Mouse (Mus musculus): ENCODE data around the gene Nrp1. TPM values are rescaled to one million over a fixed set of nuclear protein-coding genes. Genes with fewer than 3 reads are reported as not detected.

The Nrp1 gene
- total and polyA plus RNA-seq, 3 experiments: 7.3 to 14.7 (median 11.9) TPM

- Histone ChIP-seq H3K36me3 (replicated peaks in 1 of 2; ENCODE audit: control insufficient read depth in 1 of 2, insufficient read depth in 1 of 2, low read length in 1 of 2) (peaks cover 3 to 11% of the 10 kb centered on the region in 2 experiments), H3K79me2 (replicated peaks; ENCODE audit: control insufficient read depth, extremely low read depth, insufficient read depth, poor library complexity, severe bottlenecking) (no peaks in the 10 kb centered on the region)
- TF ChIP-seq USF1 (IDR thresholded peaks at IDR 0.05; ENCODE audit: low read depth, low read length): no peak
- TF ChIP-seq SMC3 (IDR thresholded peaks at IDR 0.05; ENCODE audit: low read depth, low read length): peak; percentile 95
- 0 out of 2 replicates have a peak, but pooled peaks have one; percentile 36 for TF ChIP-seq IRF4 (IDR thresholded peaks at IDR 0.05; ENCODE audit: low read depth, low read length)
- TF ChIP-seq ZC3H11A (IDR thresholded peaks at IDR 0.05; ENCODE audit: low read depth, low read length): peak; percentile 79
- peak; percentile 86 to 92 for TF ChIP-seq CTCF (conservative IDR thresholded peaks at IDR 0.05 in 1 of 2, IDR thresholded peaks at IDR 0.05 in 1 of 2; ENCODE audit: low read depth in 2 of 2, low read length in 2 of 2)
- no peak for TF ChIP-seq UBTF (IDR thresholded peaks at IDR 0.05; ENCODE audit: low read depth, low read length)
- TF ChIP-seq ELF1 (IDR thresholded peaks at IDR 0.05; ENCODE audit: low read depth, low read length): 0 out of 2 replicates have a peak, but pooled peaks have one; percentile 22
- TF ChIP-seq SIN3A (IDR thresholded peaks at IDR 0.05; ENCODE audit: low read length): peak; percentile 35; the same call in 1 of the 2 replicates
- 0 out of 2 replicates have a peak, but pooled peaks have one; percentile 15 for TF ChIP-seq ETS1 (conservative IDR thresholded peaks at IDR 0.05; ENCODE audit: low read depth, low read length)
- no peak for TF ChIP-seq EP300 (IDR thresholded peaks at IDR 0.05; ENCODE audit: low read length)
- peak; percentile 93 for TF ChIP-seq RAD21 (IDR thresholded peaks at IDR 0.05; ENCODE audit: low read depth, low read length)
- peak; percentile 44; the same call in 1 of the 2 replicates for TF ChIP-seq MEF2A (IDR thresholded peaks at IDR 0.05; ENCODE audit: borderline replicate concordance, low read depth, low read length)
These were observed 4.7 kb downstream of the Nrp1 start for GRCm38 (mm10) chr8:128362940-128363595.

GRCm38 (mm10) chr8:128370496-128370895 is 12.1 kb downstream of the Nrp1 start:
- Histone ChIP-seq H3K36me3 (replicated peaks in 1 of 2; ENCODE audit: control insufficient read depth in 1 of 2, insufficient read depth in 1 of 2, low read length in 1 of 2) (peaks cover 6 to 31% of the 10 kb centered on the region in 2 experiments), H3K4me2 (ENCODE audit: insufficient read depth, low read depth, poor library complexity, severe bottlenecking) (no peak overlapping the region), H3K79me2 (replicated peaks; ENCODE audit: control insufficient read depth, extremely low read depth, insufficient read depth, poor library complexity, severe bottlenecking) (no peaks in the 10 kb centered on the region), H3K9me3 (replicated peaks; ENCODE audit: low read length) (no peaks in the 10 kb centered on the region), H3K9ac (ENCODE audit: insufficient read depth, low read depth) (no peak overlapping the region), H3K4me3 (replicated peaks in 1 of 3; ENCODE audit: low read depth in 2 of 3, low read length in 2 of 3, poor library complexity in 1 of 3) (no peak overlapping the region), H3K27me3 (replicated peaks) (no peaks in the 10 kb centered on the region), H3K4me1 (ENCODE audit: control insufficient read depth in 1 of 2, insufficient read depth in 2 of 2) (peaks cover 0 to 10% of the 10 kb centered on the region in 2 experiments; a peak in 3 of 4 replicates), H3K27ac (ENCODE audit: insufficient read depth, low read depth) (no peak overlapping the region)
- TF ChIP-seq IRF4 (IDR thresholded peaks at IDR 0.05; ENCODE audit: low read depth, low read length): no peak
- TF ChIP-seq POLR2AphosphoS2 (IDR thresholded peaks at IDR 0.05; ENCODE audit: low read depth, low read length): no peak
- TF ChIP-seq MAZ (IDR thresholded peaks at IDR 0.05; ENCODE audit: low read depth, low read length): no peak
- no peak for TF ChIP-seq CTCF (conservative IDR thresholded peaks at IDR 0.05 in 1 of 2, IDR thresholded peaks at IDR 0.05 in 1 of 2; ENCODE audit: low read depth in 2 of 2, low read length in 2 of 2)
- TF ChIP-seq GABPA (IDR thresholded peaks at IDR 0.05; ENCODE audit: insufficient replicate concordance, low read depth, low read length): no peak
- no peak for TF ChIP-seq PAX5 (IDR thresholded peaks at IDR 0.05; ENCODE audit: low read length)
- TF ChIP-seq TCF12 (IDR thresholded peaks at IDR 0.05; ENCODE audit: low read depth, low read length): no peak
- no peak for TF ChIP-seq RCOR1 (conservative IDR thresholded peaks at IDR 0.05; ENCODE audit: low read depth, low read length)
- TF ChIP-seq MAFK (IDR thresholded peaks at IDR 0.05; ENCODE audit: insufficient replicate concordance, low read length): no peak
- TF ChIP-seq MAX (IDR thresholded peaks at IDR 0.05; ENCODE audit: low read length): no peak
- TF ChIP-seq HCFC1 (IDR thresholded peaks at IDR 0.05; ENCODE audit: low read depth, low read length): no peak
- no peak for TF ChIP-seq TBP (conservative IDR thresholded peaks at IDR 0.05; ENCODE audit: low read depth, low read length)
- TF ChIP-seq MYC (IDR thresholded peaks at IDR 0.05; ENCODE audit: low read depth, low read length): no peak
- no peak for TF ChIP-seq BHLHE40 (IDR thresholded peaks at IDR 0.05; ENCODE audit: low read depth, low read length)
- TF ChIP-seq MXI1 (IDR thresholded peaks at IDR 0.05; ENCODE audit: low read depth, low read length): no peak
- TF ChIP-seq JUN (IDR thresholded peaks at IDR 0.05; ENCODE audit: insufficient read depth, low read depth, low read length): no peak
- dilution Hi-C loops (cut with MboI; ENCODE audit: extremely low pct_ligation_motif_present, extremely low pct_unique_long_range_greater_than_20kb, low sequenced_read_pairs) (no loop called here), in situ Hi-C loops (cut with MboI; ENCODE audit: low pct_ligation_motif_present, low pct_unique_long_range_greater_than_20kb, low sequenced_read_pairs) (loop anchor here (25.0 kb wide), 2 partner anchors 408 to 933 kb away; no protein-coding TSS in a partner anchor)
- no peak for DNase-seq (ENCODE audit: extremely low read depth)

More at GRCm38 (mm10) chr8:128362940-128363595, 4.7 kb downstream of the Nrp1 start:
- Histone ChIP-seq H3K4me1 (ENCODE audit: control insufficient read depth in 1 of 2, insufficient read depth in 2 of 2) (peaks cover 0 to 32% of the 10 kb centered on the region in 2 experiments; a peak in 3 of 4 replicates), H3K9ac (ENCODE audit: insufficient read depth, low read depth) (no peak overlapping the region), H3K4me3 (replicated peaks in 1 of 3; ENCODE audit: low read depth in 2 of 3, low read length in 2 of 3, poor library complexity in 1 of 3) (peak overlapping the region in 1 of 3 experiments; percentile 13), H3K9me3 (replicated peaks; ENCODE audit: low read length) (no peaks in the 10 kb centered on the region), H3K4me2 (ENCODE audit: insufficient read depth, low read depth, poor library complexity, severe bottlenecking) (peak overlapping the region; percentile 39; the same call in 1 of the 2 replicates), H3K27ac (ENCODE audit: insufficient read depth, low read depth) (no peak overlapping the region), H3K27me3 (replicated peaks) (no peaks in the 10 kb centered on the region)
- dilution Hi-C loops (cut with MboI; ENCODE audit: extremely low pct_ligation_motif_present, extremely low pct_unique_long_range_greater_than_20kb, low sequenced_read_pairs): no loop called here
- DNase-seq (ENCODE audit: extremely low read depth): peak; percentile 86
- in situ Hi-C loops (cut with MboI; ENCODE audit: low pct_ligation_motif_present, low pct_unique_long_range_greater_than_20kb, low sequenced_read_pairs): loop anchor here (10.0 to 25.0 kb wide), 3 partner anchors 401 to 926 kb away; no protein-coding TSS in a partner anchor

Measured in CH12.LX (cell line).